Mouse (Mus musculus) intestine, embryonic 15.5 days (tissue): ENCODE data around the gene Hpf1. TPM values are rescaled to one million over a fixed set of nuclear protein-coding genes. Genes with fewer than 3 reads are reported as not detected.

ENCODE experiments used
- ATAC-seq: fragments of 200-750 bp; cut with Nextera tagmentation; 2 replicates; pipeline ENCODE4 v1.8.0; 2017; ENCODE audit warnings: moderate TSS enrichment, moderate library complexity
- H3K27ac ChIP-seq: fragments of 300-500 bp; sonication (generic); 2 replicates; pipeline ENCODE4 v1.5.1; 2015; ENCODE audit warnings: mild to moderate bottlenecking, inconsistent platforms
- H3K27me3 ChIP-seq: fragments of 300-500 bp; sonication (generic); replicated peaks from 2 replicates; pipeline ENCODE4 v1.6.1; 2015; ENCODE audit warnings: inconsistent platforms
- H3K36me3 ChIP-seq: fragments of 300-500 bp; sonication (generic); 2 replicates; pipeline ENCODE4 v1.6.1; 2015; ENCODE audit warnings: inconsistent platforms
- H3K4me1 ChIP-seq: fragments of 300-500 bp; sonication (generic); replicated peaks from 2 replicates; pipeline ENCODE4 v1.6.1; 2015; ENCODE audit warnings: inconsistent platforms
- H3K4me2 ChIP-seq: fragments of 300-500 bp; sonication (generic); replicated peaks from 2 replicates; pipeline ENCODE4 v1.6.1; 2015; ENCODE audit warnings: mild to moderate bottlenecking, inconsistent platforms
- H3K4me3 ChIP-seq: fragments of 300-500 bp; sonication (generic); replicated peaks from 2 replicates; pipeline ENCODE4 v1.5.1; 2015; ENCODE audit warnings: inconsistent platforms
- H3K9ac ChIP-seq: fragments of 300-500 bp; sonication (generic); 2 replicates; pipeline ENCODE4 v1.6.1; 2015; ENCODE audit warnings: inconsistent platforms
- H3K9me3 ChIP-seq: fragments of 300-500 bp; sonication (generic); 2 replicates; pipeline ENCODE4 v1.6.1; 2016; ENCODE audit warnings: inconsistent platforms
- WGBS: fragments of 180-500 bp; shearing (Covaris S2); methylation state at CpG from one replicate; pipeline ENCODE4 v1.1.7; 2015; 5-methylcytosine and 5-hydroxymethylcytosine counted together
- polyA plus RNA-seq: library from polyadenylated mRNA; unstranded; fragments of >200 nt; fragmentation: Nextera tagmentation; extraction: Ambion mirVana; gene quantifications from 2 replicates; pipeline ENCODE4 v1.2.1, GENCODE M21; 2015

Hpf1 gene
- polyA plus RNA-seq, 1 experiment from 2014 or later, result 100 TPM

DNA sequence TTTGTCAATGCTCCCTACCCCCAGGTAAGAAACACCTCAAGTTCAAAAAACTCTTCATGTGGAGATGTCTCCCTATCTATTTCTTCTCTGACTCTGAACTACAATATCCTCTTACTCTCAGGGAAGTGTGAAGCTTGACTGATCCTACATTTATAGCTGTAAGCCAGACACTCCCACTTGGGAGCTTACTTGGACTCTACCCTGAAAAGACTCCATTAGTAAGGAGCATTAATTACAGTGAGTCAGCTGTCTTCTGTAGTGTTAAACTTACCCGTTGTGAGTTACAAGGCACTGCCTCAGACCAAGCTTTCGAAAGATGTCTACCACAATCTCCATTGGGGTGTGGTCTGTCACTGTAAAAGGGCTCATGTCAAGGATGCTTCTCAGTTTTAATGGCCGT lies 28.9 kb downstream of the Hpf1 start:
- no peaks in the 10 kb centered on the region for H3K36me3 ChIP-seq
- H3K9me3 ChIP-seq, result no peaks in the 10 kb centered on the region
- H3K27ac ChIP-seq, result no peak overlapping the region
- H3K4me1 ChIP-seq, result no peaks in the 10 kb centered on the region
- ATAC-seq, result peak; percentile 73
- H3K4me2 ChIP-seq, result no peak overlapping the region
- no peak overlapping the region for H3K4me3 ChIP-seq
- 85% methylated on average over 3 of the region's 3 CpGs for WGBS
- H3K9ac ChIP-seq, result no peak overlapping the region
- H3K27me3 ChIP-seq, result no peaks in the 10 kb centered on the region

GRCm38 (mm10) chr8:60920176-60920575 lies 30.0 kb downstream of the Hpf1 start:
- Histone ChIP-seq H3K4me3 (no peak overlapping the region), H3K27ac (no peak overlapping the region), H3K9me3 (no peaks in the 10 kb centered on the region), H3K27me3 (no peaks in the 10 kb centered on the region), H3K36me3 (no peaks in the 10 kb centered on the region), H3K4me2 (no peak overlapping the region), H3K4me1 (no peaks in the 10 kb centered on the region), H3K9ac (no peak overlapping the region)
- 77% methylated on average over 4 of the region's 4 CpGs for WGBS
- no peak for ATAC-seq

DNA sequence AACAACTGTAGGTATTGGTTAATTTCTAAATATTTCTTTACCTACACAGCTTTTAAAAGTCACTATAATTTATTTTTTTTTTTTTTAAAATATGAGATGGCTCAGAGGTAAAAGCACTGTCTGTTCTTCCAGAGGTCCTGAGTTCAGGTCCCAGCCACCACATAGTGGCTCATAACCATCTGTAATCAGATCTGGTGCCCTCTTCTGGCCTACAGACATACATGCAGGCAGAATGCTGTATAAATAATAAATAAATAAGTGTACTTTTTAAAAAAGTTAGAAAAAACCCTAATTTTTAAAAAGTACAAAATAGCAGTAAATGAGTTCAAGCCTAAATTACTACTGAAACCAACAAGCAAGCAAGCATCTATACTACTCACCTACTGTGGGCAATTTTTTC lies 43.4 kb downstream of the Hpf1 start:
- Histone ChIP-seq H3K9me3 (no peaks in the 10 kb centered on the region), H3K27me3 (no peaks in the 10 kb centered on the region)

GRCm38 (mm10) chr8:60938717-60939424 lies 48.7 kb downstream of the Hpf1 start:
- ATAC-seq, result no peak
- Histone ChIP-seq H3K4me1 (no peaks in the 10 kb centered on the region), H3K27ac (no peak overlapping the region), H3K36me3 (no peaks in the 10 kb centered on the region), H3K27me3 (no peaks in the 10 kb centered on the region), H3K4me2 (no peak overlapping the region), H3K4me3 (no peak overlapping the region), H3K9me3 (no peaks in the 10 kb centered on the region), H3K9ac (no peak overlapping the region)
- WGBS, result 59% methylated on average over 3 of the region's 3 CpGs

More for the DNA sequence above, 43.4 kb downstream of the Hpf1 start:
- H3K4me1 ChIP-seq, result no peaks in the 10 kb centered on the region
- H3K9ac ChIP-seq, result no peak overlapping the region
- H3K27ac ChIP-seq, result no peak overlapping the region
- H3K4me3 ChIP-seq, result no peak overlapping the region
- no peak overlapping the region for H3K4me2 ChIP-seq
- ATAC-seq, result no peak
- H3K36me3 ChIP-seq, result no peaks in the 10 kb centered on the region

- 94% methylated on average over 2 of the region's 2 CpGs for WGBS
- H3K27ac ChIP-seq, result no peak overlapping the region
- no peaks in the 10 kb centered on the region for H3K27me3 ChIP-seq
- no peaks in the 10 kb centered on the region for H3K9me3 ChIP-seq
- no peak overlapping the region for H3K9ac ChIP-seq
- H3K36me3 ChIP-seq, result no peaks in the 10 kb centered on the region
- no peaks in the 10 kb centered on the region for H3K4me1 ChIP-seq
- no peak for ATAC-seq
- no peak overlapping the region for H3K4me3 ChIP-seq
- H3K4me2 ChIP-seq, result no peak overlapping the region
These were observed 52.6 kb downstream of the Hpf1 start for GRCm38 (mm10) chr8:60942867-60943266.

DNA sequence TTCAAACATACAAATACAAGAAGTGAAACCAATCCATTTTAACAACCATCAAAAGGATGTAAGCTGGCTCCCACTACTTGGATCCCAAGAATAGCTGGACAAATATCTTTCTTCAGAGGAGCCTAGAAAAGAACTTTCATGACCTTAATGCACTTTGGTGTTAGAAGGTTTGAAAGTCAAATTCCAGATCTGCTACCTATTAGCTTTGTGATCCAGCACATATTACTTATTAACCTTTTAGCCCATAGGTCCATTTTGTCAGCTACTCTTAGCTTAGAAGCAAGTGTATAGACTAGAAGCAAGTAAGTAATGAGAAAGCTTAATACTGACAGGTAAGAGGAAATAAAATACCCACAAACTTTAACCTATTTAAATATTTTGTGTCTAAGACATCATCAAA lies 57.3 kb downstream of the Hpf1 start:
- no peaks in the 10 kb centered on the region for H3K9me3 ChIP-seq
- no peaks in the 10 kb centered on the region for H3K4me1 ChIP-seq
- no peak overlapping the region for H3K4me2 ChIP-seq
- H3K4me3 ChIP-seq, result no peak overlapping the region
- no peak overlapping the region for H3K27ac ChIP-seq
- H3K27me3 ChIP-seq, result no peaks in the 10 kb centered on the region
- no peaks in the 10 kb centered on the region for H3K36me3 ChIP-seq
- ATAC-seq, result no peak
- H3K9ac ChIP-seq, result no peak overlapping the region

- WGBS, result 59% methylated on average over 4 of the region's 4 CpGs
- ATAC-seq, result no peak
- H3K9me3 ChIP-seq, result no peaks in the 10 kb centered on the region
These were observed 59.6 kb downstream of the Hpf1 start for GRCm38 (mm10) chr8:60949859-60950258.

DNA sequence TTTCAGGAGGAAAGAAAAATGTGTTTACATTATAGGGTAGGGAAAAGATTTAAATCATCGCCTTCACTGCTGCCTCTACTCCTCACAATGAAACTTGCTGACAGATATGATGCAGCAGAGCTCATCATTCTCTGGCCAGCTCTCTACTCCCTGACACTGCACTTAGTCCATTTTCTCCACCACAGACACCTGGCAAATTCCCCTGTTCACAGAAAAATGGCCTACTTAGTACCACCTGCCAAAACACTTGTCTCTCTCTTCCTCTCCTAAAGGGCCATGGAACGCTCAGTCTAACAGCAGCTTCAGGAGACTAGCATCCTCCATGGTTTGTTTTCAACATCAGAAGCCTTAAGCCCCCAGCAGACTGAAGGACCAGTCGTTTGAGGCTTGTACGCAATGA lies 61.1 kb downstream of the Hpf1 start:
- Histone ChIP-seq H3K27ac (no peak overlapping the region), H3K27me3 (no peaks in the 10 kb centered on the region), H3K9ac (no peak overlapping the region), H3K4me2 (no peak overlapping the region), H3K4me1 (0 out of 2 replicates have a peak, but pooled peaks cover 6% of the 10 kb centered on the region), H3K36me3 (no peaks in the 10 kb centered on the region), H3K4me3 (no peak overlapping the region), H3K9me3 (no peaks in the 10 kb centered on the region)
- no peak for ATAC-seq
- WGBS, result 62% methylated on average over 4 of the region's 4 CpGs

More at GRCm38 (mm10) chr8:60949859-60950258, 59.6 kb downstream of the Hpf1 start:
- H3K4me3 ChIP-seq, result no peak overlapping the region
- no peaks in the 10 kb centered on the region for H3K36me3 ChIP-seq
- no peak overlapping the region for H3K27ac ChIP-seq
- 0 out of 2 replicates have a peak, but pooled peaks cover 6% of the 10 kb centered on the region for H3K4me1 ChIP-seq
- H3K4me2 ChIP-seq, result no peak overlapping the region
- H3K9ac ChIP-seq, result no peak overlapping the region
- no peaks in the 10 kb centered on the region for H3K27me3 ChIP-seq

GRCm38 (mm10) chr8:60951757-60952156 lies 61.5 kb downstream of the Hpf1 start:
- no peak overlapping the region for H3K4me3 ChIP-seq

DNA sequence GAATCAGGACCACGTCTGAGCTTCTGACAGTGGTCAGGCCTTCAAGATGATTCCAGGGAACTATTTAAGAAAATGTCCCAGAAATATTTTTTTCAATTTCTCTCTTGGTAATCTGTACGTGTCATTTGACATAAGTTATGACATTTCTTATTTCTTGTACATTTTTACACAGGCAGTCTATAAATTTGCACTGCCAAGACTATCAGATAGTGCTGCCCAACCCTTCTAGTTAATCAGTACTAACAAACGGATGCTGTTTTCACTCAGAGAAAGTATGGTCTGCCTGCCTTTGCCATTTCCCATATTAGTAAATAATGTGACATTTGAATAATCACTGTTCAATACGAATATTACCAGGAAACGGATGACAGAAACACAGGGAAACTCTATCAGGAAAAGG lies 62.6 kb downstream of the Hpf1 start:
- WGBS, result 46% methylated on average over 5 of the region's 5 CpGs
- no peaks in the 10 kb centered on the region for H3K9me3 ChIP-seq

More at GRCm38 (mm10) chr8:60951757-60952156, 61.5 kb downstream of the Hpf1 start:
- no peaks in the 10 kb centered on the region for H3K36me3 ChIP-seq
- no peaks in the 10 kb centered on the region for H3K9me3 ChIP-seq
- no peak overlapping the region for H3K4me2 ChIP-seq
- H3K4me1 ChIP-seq, result 0 out of 2 replicates have a peak, but pooled peaks cover 6% of the 10 kb centered on the region
- 85% methylated on average over 1 of the region's 1 CpGs for WGBS
- H3K9ac ChIP-seq, result no peak overlapping the region
- ATAC-seq, result no peak
- no peak overlapping the region for H3K27ac ChIP-seq
- H3K27me3 ChIP-seq, result no peaks in the 10 kb centered on the region

GRCm38 (mm10) chr8:60954281-60955014 lies 64.2 kb downstream of the Hpf1 start:
- 5% methylated on average over 15 of the region's 15 CpGs for WGBS
- peak overlapping the region; percentile 24 for H3K4me3 ChIP-seq
- peak overlapping the region; percentile 78 for H3K27ac ChIP-seq
- no peaks in the 10 kb centered on the region for H3K9me3 ChIP-seq
- 0 out of 2 replicates have a peak, but pooled peaks cover 6% of the 10 kb centered on the region for H3K4me1 ChIP-seq
- H3K36me3 ChIP-seq, result no peaks in the 10 kb centered on the region
- peak; percentile 94 for ATAC-seq
- H3K9ac ChIP-seq, result peak overlapping the region; percentile 31
- no peaks in the 10 kb centered on the region for H3K27me3 ChIP-seq
- peak overlapping the region; percentile 63 for H3K4me2 ChIP-seq

More for the DNA sequence above, 62.6 kb downstream of the Hpf1 start:
- Histone ChIP-seq H3K36me3 (no peaks in the 10 kb centered on the region), H3K4me3 (no peak overlapping the region), H3K4me2 (no peak overlapping the region), H3K27ac (no peak overlapping the region), H3K4me1 (0 out of 2 replicates have a peak, but pooled peaks cover 6% of the 10 kb centered on the region), H3K9ac (no peak overlapping the region), H3K27me3 (no peaks in the 10 kb centered on the region)
- ATAC-seq, result no peak

GRCm38 (mm10) chr8:60956847-60957246 lies 66.6 kb downstream of the Hpf1 start:
- no peaks in the 10 kb centered on the region for H3K27me3 ChIP-seq

More at GRCm38 (mm10) chr8:60956847-60957246, 66.6 kb downstream of the Hpf1 start:
- WGBS, result 78% methylated on average over 7 of the region's 7 CpGs
- Histone ChIP-seq H3K27ac (peak overlapping the region; percentile 44; the same call in 1 of the 2 replicates), H3K4me3 (no peak overlapping the region), H3K4me1 (0 out of 2 replicates have a peak, but pooled peaks cover 6% of the 10 kb centered on the region), H3K36me3 (no peaks in the 10 kb centered on the region), H3K4me2 (no peak overlapping the region; the same call in 1 of the 2 replicates), H3K9me3 (no peaks in the 10 kb centered on the region), H3K9ac (no peak overlapping the region)
- ATAC-seq, result peak; percentile 76
